Mouse (Mus musculus) urinary bladder, adult 2 months (tissue): Measurements from ENCODE around the gene Uchl3. TPM values are rescaled to one million over a fixed set of nuclear protein-coding genes. Genes with fewer than 3 reads are reported as not detected.

ENCODE experiments used
- DNase-seq: peaks from one replicate; pipeline ENCODE4 v3.0.0; 2022; ENCODE audit warnings: low spot score
- polyA plus RNA-seq: library from polyadenylated mRNA; depleted of rRNA; stranded (reverse); fragments of >200 nt; gene quantifications from 2 replicates; pipeline ENCODE4 v1.2.3, GENCODE M21; 2012; rRNA removed

Gene Uchl3
- polyA plus RNA-seq, 1 experiment = 51.5 TPM

DNA sequence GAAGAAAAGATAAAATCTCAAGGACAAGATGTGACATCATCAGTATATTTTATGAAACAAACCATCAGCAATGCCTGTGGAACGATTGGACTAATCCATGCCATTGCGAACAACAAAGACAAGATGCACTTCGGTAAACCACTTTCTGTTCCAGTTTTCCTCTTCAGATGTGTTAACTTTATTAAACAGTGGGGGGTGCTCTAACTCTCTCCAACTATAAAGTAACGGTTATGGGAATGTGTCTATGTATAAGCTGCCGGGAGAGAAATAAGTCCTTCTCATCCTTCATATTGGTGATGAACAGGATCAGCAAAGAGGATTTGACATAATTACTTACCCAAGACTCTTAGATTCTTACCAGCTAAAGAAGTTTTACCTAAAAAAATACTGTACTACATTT is 12.8 kb downstream of the Uchl3 start:
- no peak for DNase-seq

DNA sequence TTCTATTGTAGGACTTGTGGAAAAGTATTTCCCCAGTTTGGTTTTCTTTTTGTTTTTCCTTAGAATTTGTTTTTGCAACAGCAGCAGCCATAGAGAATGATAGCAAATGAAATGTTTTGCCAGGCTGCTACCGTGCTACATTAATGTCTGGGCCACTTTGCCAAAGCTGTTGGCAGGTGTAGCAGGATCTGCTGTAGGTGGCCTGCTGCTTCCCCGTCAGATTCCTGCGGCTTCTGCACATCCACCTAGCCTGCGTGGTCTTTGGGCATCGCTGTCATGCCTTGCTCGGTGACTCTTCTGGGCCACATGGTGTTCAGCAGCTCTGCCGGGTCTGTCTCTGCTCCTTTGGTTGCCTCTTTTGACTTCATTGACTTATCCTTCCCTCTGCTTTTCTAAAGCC is 14.9 kb downstream of the Uchl3 start:
- DNase-seq = no peak

DNA sequence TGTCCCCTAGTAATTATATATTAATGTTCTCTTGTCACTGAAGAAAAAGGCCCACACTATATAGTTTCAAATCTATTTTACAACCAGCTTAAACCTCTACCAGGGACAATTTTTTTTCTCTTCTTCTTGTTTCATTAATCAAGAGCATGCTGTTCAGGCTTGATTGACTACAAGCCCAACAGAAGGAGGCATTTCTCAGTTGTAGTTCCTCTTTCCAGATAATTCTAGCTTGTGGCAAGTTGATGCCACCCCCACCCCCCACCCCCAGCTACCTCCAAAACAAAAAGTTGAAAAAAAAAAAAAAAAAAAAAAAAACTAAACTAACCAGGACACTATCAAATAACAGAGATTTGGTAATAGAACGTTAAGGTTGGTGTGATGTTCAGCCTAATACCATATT is 18.5 kb downstream of the Uchl3 start:
- DNase-seq = no peak

DNA sequence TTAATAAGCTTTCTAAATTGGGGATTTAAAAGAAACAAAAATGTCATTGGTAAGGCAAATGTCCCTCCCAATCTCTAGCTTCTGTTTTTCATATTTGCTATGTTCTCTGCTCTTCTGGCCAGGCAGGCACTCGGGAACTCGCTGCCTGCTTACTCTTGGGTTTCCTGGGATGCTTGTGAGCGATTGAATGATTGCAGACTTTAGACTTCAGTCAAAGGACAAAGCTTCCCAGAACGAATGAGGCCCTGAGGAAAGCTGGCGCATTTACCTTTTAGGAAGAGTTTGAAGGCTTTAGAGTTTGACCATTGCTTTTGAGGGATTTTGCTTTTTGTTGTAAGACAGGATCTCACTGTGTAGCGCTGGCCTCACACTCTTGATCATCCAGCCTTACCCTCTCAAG is 33.9 kb downstream of the Uchl3 start:
- DNase-seq = no peak

DNA sequence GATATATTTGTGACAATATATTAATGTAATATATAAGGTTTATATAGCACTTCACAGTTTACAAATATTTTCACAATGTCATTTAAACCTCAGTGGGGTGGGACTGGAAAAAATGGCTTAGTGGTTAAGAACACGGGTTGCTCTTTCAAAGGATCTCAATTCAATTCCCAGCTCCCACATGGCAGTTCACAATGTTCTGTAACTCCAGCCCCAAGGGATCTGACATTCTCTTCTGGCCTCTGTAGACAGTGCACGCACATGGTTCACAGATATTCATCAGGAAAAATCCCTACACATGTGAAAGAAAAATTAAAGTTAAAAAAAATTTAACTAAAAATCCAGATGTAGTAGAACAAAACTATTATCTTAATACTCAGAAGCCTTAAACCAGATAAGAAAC is 34.6 kb downstream of the Uchl3 start:
- DNase-seq = no peak

DNA sequence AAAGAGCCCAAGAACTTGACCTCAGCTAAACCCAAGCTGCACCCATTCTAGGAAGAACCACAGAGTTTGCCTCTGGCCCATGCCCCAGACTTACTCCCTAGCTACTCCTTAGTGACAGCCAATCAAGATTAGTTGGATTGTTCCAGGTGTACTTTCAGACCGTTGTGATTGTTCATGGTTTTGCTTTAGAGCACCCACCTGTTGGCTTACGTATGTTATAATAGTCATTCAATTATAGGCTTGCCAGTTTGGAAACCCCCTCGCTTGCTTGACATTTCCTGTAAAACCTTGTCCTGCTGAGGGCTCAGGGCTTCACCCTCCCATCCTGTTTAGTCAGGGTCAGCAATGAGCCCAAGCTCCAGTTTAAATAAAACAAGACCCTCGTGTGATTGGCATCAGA is 50.7 kb downstream of the Uchl3 start:
- no peak for DNase-seq

DNA sequence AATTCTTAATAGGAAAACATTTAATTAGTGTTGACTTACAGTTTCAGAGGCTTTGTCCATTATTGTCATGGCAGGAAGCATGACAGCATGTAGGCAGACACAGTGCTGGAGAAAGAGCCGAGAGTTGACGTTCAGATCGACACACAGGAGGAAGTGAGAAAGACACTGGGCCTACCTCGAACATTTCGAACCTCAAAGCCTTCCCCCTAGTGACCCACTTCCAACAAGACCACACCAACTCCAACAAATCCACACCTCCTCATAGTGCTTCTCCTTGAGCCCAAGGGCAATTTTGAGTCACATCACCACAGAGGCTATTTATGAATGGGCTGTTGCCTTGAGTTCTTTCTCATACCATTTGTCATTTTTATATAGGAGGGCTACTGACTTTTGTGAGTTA is 53.3 kb downstream of the Uchl3 start:
- no peak for DNase-seq

DNA sequence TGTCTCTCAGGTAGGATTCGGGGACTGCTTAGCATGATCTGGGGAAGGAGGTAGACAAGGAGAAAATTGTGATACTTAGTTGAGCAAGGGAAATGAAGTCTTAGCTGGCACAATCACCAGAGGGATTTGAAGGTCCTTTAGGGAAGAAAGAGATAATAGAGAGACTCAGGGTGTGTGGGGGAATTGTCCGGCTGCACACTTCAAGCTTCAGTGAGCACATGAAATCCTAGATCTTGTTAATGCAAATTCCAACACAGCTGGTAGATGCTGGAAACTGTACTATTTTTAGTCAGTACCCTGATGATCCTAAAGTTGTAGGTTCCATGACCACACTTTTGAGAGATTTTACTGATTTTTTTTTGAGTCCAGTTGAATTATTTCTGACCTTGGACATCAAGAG is 60.6 kb downstream of the Uchl3 start:
- DNase-seq = no peak

DNA sequence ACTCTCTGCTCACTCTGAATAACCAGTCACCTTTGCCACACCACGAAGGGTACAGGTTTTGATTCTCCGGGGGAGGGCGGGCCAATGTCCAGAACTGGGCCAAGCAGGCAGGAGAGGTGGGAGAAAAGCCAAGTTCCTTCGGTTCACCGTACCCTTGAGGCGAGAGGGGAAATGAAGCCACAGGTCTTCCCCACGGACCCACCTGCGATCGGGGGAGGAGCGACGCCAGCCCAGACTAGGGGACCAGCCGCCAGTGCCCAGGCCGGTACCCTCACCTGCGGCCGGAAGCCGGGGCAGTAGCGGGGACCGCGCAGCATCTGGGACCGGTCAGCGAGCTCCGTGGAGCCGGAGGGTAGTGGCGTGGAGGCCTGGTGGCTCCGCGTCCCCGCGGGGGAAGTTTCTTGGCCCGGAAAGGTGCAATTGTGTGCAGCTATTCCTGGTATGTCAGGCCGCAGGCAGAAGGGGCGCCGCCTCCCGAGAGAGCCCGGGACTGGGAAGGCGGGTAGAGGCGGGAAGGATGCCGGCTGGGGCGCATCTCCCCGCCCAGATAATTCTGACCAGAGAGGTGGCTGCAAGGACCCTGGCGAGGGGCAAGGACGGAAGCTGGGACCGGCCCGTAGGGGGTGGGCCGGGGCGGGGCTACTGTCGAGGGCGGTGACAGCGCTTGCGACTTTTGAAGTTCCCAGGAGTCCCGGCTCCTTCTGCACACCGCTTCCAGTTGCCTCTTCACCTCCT is 75.6 kb downstream of the Uchl3 start, which contains the start of the genes Gm9922 and Lmo7:
Gm9922 (minus strand) TSS at position 578 of the 735 bp plus-strand sequence.
Lmo7 (plus strand) TSS at position 721 of the 735 bp plus-strand sequence.
- peak; percentile 67 for DNase-seq

DNA sequence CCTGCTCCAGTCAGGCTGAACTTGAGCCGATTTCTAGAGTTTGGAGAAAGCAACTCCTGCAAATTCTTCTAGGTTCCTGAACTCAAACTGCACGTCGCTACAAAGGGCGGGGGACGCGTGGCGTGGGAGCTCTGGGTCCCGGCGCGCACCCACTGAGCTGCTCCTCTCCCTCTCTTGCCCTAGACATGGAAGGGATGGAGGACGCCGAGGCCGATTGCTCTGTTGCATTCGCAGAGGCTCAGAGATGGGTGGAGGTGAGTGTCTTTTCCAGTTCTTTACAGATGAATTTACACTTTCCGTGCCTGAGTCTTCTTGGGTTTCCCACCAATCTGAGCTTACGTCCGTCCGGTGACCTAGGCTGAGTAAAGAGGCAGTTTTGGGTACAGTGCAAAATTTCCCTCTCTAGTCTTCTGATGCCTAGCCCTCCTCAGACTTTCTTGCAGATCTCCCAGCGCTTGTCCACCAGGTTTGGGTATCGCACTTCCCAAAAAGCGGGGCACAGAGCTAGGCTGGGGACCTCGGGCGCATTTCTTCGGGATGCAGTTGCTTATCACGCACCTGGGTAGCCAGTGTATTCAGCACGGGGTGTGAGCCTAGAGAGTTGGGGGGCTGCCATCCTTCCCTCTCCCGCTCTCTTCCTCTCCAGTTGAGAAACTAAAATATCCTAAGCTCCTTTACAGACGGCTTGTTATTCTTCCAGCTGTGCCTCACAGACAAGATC is 76.4 kb downstream of the Uchl3 start:
- DNase-seq = peak; percentile 23

DNA sequence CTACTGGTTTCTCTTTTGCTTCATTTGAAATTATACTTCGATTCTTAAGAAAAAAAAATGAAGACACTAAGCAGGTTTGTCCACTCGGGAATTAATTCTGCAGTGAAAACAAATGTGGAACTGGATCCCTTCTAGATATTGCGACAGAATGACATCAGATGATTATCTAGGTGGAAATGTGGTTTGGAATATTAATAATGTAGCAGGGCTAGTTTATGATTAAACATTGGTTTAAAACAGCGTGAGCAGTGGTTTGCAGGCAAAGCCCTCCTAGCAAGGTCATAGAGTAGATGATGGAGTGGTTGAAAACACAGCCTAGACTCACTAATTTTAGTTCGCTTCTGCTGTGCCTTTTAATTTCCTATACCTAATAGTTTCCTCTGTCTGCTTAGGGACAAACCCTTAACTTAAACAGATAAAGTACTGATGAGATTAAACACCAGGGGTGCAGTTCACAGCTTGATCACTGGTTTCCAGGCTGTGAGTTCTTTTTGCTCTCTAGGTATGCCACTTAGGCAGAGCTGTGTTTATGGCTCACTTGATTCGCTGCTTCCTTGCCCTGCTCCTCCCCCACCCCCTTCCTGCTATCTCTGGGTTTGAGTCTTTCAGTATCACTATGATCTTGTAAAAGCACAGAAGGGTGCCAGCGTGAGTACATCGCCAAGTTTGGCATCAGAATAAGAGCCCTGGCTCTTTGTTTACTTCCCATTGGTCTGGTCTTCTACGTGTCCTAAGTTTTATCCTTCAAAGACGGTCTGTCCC is 80.0 kb downstream of the Uchl3 start:
- DNase-seq = no peak

DNA sequence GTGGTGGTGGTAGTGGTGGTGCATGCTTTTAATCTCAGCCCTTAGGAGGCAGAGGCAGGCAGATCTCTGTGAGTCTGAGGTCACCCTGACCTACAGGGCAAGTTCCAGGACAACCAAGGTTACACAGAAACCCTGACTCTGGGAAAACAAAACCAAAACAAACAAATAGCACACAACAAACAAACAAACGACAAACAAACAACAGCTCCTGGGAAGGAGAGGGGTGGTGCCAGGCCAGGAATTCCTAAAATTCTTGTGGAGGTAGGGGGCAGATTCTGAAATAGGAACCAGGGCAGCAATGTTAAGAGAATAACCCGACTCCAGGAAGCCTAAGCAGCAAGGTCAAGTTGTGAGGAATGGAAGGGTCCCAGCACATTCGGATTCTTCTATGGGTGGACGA is 83.7 kb downstream of the Uchl3 start:
- no peak for DNase-seq

Other genes with a start within 250 kb of the Uchl3 start
- 9.2 and 9.5 TPM in 2 replicates for gene Tbc1d4, start 44.8 kb upstream of the Uchl3 start, polyA plus RNA-seq
- 48.4 and 65.1 TPM in 2 replicates for gene Commd6, start 13.3 kb upstream of the Uchl3 start, polyA plus RNA-seq
- 3.9 and 5.1 TPM in 2 replicates for gene Gm9922, start 75.8 kb downstream of the Uchl3 start, polyA plus RNA-seq
- gene Lmo7, start 76.0 kb downstream of the Uchl3 start, polyA plus RNA-seq = 27.9 and 30.2 TPM in 2 replicates